Mouse (Mus musculus): ENCODE measurements around the gene Pacrg.
A peak's percentile ranks its signal among the peaks of the same experiment; 100 is the strongest.

Gene Pacrg

DNA sequence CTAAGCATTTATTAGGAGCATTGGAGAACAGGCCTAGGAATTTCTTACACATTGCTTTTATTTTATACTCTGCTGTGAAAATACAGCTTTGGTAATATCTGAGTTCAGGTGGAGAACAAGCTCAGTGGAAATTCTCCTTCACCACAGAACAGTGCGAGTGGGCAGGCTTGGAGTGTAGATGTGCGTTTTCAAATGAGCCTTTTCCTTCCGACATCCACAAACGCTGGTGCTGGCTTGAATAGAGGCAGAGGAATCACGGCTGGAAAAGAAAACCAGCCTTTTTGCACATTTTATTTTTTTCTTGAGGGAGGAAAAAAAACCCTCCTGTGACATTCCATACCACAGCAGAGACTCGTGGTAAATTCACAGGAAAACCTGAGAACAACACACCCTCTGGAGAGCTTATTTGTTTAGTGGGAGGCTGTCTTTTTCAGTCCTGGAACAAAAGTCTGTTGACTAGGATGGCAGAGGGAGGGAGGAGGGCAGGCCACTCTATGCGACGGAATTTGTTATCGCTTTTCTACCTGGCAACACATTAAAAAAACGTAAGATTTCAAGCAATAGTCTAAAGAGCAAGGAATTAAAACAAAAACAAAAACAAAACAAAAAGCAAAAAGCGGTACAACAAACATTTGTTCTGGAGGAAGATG lies 320.5 kb downstream of the Pacrg start:
- DNase-seq (ENCODE audit: low read depth, low spot score), result no peak
- H3K27me3 ChIP-seq (ENCODE audit: control insufficient read depth, insufficient read depth, low read length, poor library complexity, severe bottlenecking), result no peaks in the 10 kb centered on the region
- no peaks in the 10 kb centered on the region for H3K36me3 ChIP-seq (ENCODE audit: control insufficient read depth, insufficient read depth, low read length, poor library complexity, severe bottlenecking)

GRCm38 (mm10) chr17:10514812-10515211 lies 325.3 kb downstream of the Pacrg start:
- no peak for DNase-seq (ENCODE audit: low read depth, low spot score)
- Histone ChIP-seq H3K36me3 (ENCODE audit: control insufficient read depth, insufficient read depth, low read length, poor library complexity, severe bottlenecking) (no peaks in the 10 kb centered on the region), H3K27me3 (ENCODE audit: control insufficient read depth, insufficient read depth, low read length, poor library complexity, severe bottlenecking) (no peaks in the 10 kb centered on the region)

DNA sequence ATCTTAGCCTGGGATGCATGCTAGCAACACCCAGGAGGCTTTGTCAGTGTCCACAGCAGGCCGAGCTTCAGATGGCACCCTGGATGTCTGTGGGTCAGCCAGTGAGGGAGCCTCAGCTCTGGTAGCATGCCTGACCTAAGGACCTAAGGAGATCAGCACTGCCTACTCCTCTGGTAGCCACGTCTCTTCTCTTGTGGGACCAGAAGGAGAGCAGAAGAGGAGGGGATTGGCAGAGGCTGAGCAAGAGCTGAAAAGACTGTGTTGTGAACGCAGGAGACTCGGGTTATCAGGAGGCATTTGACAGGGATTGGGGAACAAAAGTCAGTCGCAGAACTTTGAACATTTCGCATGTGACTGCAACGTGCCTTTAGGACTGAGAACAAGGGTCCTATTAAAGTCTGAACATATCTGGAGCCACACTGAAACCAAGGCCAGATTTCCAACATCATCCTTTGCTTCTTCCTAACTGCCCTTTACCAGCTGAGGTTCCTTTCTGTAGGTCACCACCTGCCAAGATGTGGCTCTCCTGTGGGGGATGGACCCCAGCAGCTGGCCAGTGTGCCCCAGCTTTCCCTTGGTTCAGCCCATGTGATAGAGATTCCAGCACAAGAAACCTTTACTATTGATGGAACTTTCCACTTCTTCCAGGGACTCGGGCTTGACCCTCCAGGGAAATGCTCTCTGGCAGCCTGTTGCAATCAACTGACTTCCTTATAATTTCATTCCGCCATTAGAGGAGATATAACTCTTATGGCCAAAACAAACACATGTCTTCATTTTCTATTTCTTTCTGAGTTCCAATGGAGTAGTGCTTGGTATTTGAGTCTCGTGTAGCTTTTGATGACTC lies 329.0 kb downstream of the Pacrg start:
- no peak for DNase-seq (ENCODE audit: low read depth, low spot score)
- Histone ChIP-seq H3K27me3 (ENCODE audit: control insufficient read depth, insufficient read depth, low read length, poor library complexity, severe bottlenecking) (no peaks in the 10 kb centered on the region), H3K36me3 (ENCODE audit: control insufficient read depth, insufficient read depth, low read length, poor library complexity, severe bottlenecking) (no peaks in the 10 kb centered on the region)

DNA sequence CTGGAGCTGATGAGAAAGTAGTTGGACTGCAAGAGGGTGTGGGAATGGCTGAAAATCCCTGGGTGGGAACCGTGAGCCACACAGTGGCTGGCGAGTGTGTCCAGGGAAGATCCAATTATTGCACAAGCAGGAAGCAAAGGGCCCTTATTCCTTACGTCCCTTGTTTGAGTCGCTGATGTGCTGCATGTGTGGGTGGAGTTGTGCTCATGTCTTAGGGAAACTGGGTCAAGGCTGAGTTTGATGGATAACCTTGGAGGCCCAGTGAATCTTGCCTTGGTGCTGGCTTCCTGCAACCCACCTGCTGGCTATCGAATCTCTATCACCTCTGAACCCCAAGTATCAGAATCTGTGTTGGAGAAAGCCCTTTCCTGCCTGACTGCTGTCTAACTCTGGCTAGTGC lies 329.6 kb downstream of the Pacrg start:
- no peak for DNase-seq (ENCODE audit: low read depth, low spot score)
- H3K36me3 ChIP-seq (ENCODE audit: control insufficient read depth, insufficient read depth, low read length, poor library complexity, severe bottlenecking), result no peaks in the 10 kb centered on the region
- no peaks in the 10 kb centered on the region for H3K27me3 ChIP-seq (ENCODE audit: control insufficient read depth, insufficient read depth, low read length, poor library complexity, severe bottlenecking)

- no peak for DNase-seq (ENCODE audit: low read depth, low spot score)
- no peaks in the 10 kb centered on the region for H3K36me3 ChIP-seq (ENCODE audit: control insufficient read depth, insufficient read depth, low read length, poor library complexity, severe bottlenecking)
- H3K27me3 ChIP-seq (ENCODE audit: control insufficient read depth, insufficient read depth, low read length, poor library complexity, severe bottlenecking), result no peaks in the 10 kb centered on the region
These were observed 332.0 kb downstream of the Pacrg start for GRCm38 (mm10) chr17:10508088-10508487.

- DNase-seq (ENCODE audit: low read depth, low spot score), result no peak
- no peaks in the 10 kb centered on the region for H3K36me3 ChIP-seq (ENCODE audit: control insufficient read depth, insufficient read depth, low read length, poor library complexity, severe bottlenecking)
These were observed 332.6 kb downstream of the Pacrg start for GRCm38 (mm10) chr17:10507466-10507865.

GRCm38 (mm10) chr17:10506896-10507295 lies 333.2 kb downstream of the Pacrg start:
- no peak for DNase-seq (ENCODE audit: low read depth, low spot score)
- no peaks in the 10 kb centered on the region for H3K36me3 ChIP-seq (ENCODE audit: control insufficient read depth, insufficient read depth, low read length, poor library complexity, severe bottlenecking)
- no peaks in the 10 kb centered on the region for H3K27me3 ChIP-seq (ENCODE audit: control insufficient read depth, insufficient read depth, low read length, poor library complexity, severe bottlenecking)

More at GRCm38 (mm10) chr17:10507466-10507865, 332.6 kb downstream of the Pacrg start:
- no peaks in the 10 kb centered on the region for H3K27me3 ChIP-seq (ENCODE audit: control insufficient read depth, insufficient read depth, low read length, poor library complexity, severe bottlenecking)

GRCm38 (mm10) chr17:10501439-10501838 lies 338.7 kb downstream of the Pacrg start:
- Histone ChIP-seq H3K27me3 (ENCODE audit: control insufficient read depth, insufficient read depth, low read length, poor library complexity, severe bottlenecking) (no peaks in the 10 kb centered on the region), H3K36me3 (ENCODE audit: control insufficient read depth, insufficient read depth, low read length, poor library complexity, severe bottlenecking) (no peaks in the 10 kb centered on the region)
- no peak for DNase-seq (ENCODE audit: low read depth, low spot score)

- DNase-seq (ENCODE audit: low read depth, low spot score), result peak; percentile 34
- H3K27me3 ChIP-seq (ENCODE audit: control insufficient read depth, insufficient read depth, low read length, poor library complexity, severe bottlenecking), result no peaks in the 10 kb centered on the region
- no peaks in the 10 kb centered on the region for H3K36me3 ChIP-seq (ENCODE audit: control insufficient read depth, insufficient read depth, low read length, poor library complexity, severe bottlenecking)
These were observed 339.2 kb downstream of the Pacrg start for GRCm38 (mm10) chr17:10500795-10501432.

GRCm38 (mm10) chr17:10498935-10499655 lies 341.0 kb downstream of the Pacrg start:
- Histone ChIP-seq H3K36me3 (ENCODE audit: control insufficient read depth, insufficient read depth, low read length, poor library complexity, severe bottlenecking) (no peaks in the 10 kb centered on the region), H3K27me3 (ENCODE audit: control insufficient read depth, insufficient read depth, low read length, poor library complexity, severe bottlenecking) (no peaks in the 10 kb centered on the region)
- no peak for DNase-seq (ENCODE audit: low read depth, low spot score)

DNA sequence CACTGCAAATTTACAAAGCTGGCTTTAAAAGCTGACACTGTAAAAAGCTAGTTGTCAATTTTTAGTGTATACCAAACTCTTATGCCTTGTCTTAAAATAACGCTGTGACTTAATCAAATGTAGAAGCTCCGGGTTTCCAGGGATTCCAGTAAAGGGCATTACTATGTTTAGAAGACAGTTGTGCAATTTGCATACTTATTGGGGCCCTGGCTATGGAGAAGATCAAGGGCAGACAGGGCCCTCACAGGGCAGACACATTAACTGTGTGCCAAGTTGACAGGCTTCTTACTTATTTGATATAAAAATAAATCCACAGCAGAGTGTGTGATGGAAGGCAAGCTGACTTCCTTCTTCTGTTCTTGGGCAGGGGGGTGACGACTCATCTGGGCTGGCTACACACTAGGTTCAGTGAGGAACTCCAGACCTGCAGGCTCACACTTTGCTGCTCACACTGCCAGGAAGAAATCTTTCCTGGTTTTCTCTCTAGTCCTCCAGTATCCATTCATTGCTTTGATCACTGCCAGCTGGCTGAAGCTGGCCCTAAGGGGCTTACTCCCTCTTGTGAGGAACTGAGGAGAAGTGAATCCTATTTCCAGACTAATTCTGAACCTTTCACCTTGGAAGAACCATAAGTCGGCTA lies 342.2 kb downstream of the Pacrg start:
- no peaks in the 10 kb centered on the region for H3K36me3 ChIP-seq (ENCODE audit: control insufficient read depth, insufficient read depth, low read length, poor library complexity, severe bottlenecking)
- H3K27me3 ChIP-seq (ENCODE audit: control insufficient read depth, insufficient read depth, low read length, poor library complexity, severe bottlenecking), result no peaks in the 10 kb centered on the region
- DNase-seq (ENCODE audit: low read depth, low spot score), result no peak

GRCm38 (mm10) chr17:10496066-10496465 lies 344.0 kb downstream of the Pacrg start:
- Histone ChIP-seq H3K27me3 (ENCODE audit: control insufficient read depth, insufficient read depth, low read length, poor library complexity, severe bottlenecking) (no peaks in the 10 kb centered on the region), H3K36me3 (ENCODE audit: control insufficient read depth, insufficient read depth, low read length, poor library complexity, severe bottlenecking) (no peaks in the 10 kb centered on the region)
- DNase-seq (ENCODE audit: low read depth, low spot score), result no peak

DNA sequence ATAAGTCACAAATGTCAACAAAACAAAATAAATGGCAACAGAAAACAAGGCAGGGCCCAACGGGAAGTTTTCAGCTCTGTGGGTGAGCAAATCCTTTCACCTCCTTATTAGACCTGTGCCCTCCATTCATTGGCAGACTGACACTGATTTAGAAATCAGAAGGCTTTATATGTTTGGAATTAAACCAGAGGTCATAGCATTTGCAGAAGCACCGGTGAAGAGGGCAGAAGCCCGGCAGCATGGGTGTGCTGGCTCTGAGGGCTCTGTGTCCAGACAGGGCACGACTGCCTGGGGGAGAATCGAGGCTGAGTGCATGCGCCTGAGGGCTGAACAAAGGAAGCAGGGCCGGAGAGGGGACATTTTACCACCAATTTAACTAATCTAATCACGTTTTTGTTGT lies 344.5 kb downstream of the Pacrg start:
- no peaks in the 10 kb centered on the region for H3K27me3 ChIP-seq (ENCODE audit: control insufficient read depth, insufficient read depth, low read length, poor library complexity, severe bottlenecking)
- DNase-seq (ENCODE audit: low read depth, low spot score), result no peak
- H3K36me3 ChIP-seq (ENCODE audit: control insufficient read depth, insufficient read depth, low read length, poor library complexity, severe bottlenecking), result no peaks in the 10 kb centered on the region

DNA sequence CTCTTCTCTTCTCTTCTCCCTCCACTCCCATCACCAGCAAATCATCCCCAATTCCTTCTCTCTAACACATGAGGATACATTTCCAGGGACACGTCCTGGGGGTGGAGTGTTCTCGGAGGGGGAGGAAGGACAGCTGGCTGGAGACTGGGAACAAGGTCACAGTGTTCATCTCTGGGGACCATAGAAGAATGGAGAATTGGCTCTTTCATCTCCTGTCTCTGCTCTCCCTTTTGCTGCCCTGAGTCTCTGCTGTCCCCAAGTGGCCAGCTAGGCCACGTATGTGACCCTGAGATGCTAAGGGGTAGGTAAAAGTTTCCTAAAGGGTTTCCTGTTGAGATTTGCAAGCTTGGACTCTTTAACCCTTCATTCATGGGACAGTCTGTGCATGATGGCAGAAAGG lies 347.0 kb downstream of the Pacrg start:
- no peaks in the 10 kb centered on the region for H3K36me3 ChIP-seq (ENCODE audit: control insufficient read depth, insufficient read depth, low read length, poor library complexity, severe bottlenecking)
- peak; percentile 3 for DNase-seq (ENCODE audit: low read depth, low spot score)
- no peaks in the 10 kb centered on the region for H3K27me3 ChIP-seq (ENCODE audit: control insufficient read depth, insufficient read depth, low read length, poor library complexity, severe bottlenecking)
